11 mouse cellular contexts compared by ENCODE assay signal in the genomic region with DNA sequence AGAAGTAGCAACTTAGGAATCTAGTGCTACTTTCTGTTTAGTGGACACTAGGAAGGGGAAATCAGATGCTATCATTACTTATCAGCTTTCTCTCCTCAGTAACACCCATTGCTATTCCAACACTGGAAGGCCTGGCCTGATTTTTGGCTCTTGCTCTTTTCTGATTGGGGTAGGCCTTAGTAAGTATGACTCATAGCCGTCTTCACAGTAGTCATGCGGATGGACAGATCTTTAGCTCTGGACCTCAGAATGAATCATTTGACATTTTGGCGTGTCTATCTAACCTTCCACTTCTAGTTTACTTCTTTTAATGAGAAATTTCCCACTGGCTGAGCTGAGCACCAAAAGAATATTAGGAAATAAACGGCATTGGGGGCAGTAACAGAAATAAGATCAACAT.
"Had no signal": no experiment of that assay in that cellular context is flagged by ENCODE, and none has a peak within 500 bp of the region (broad histone marks: within the 10 kb centered on the region; RNA-seq: fewer than 3 reads in every experiment).

No protein-coding gene starts in this region.

- DNase-seq: lung, adult 18-20 months; lung, embryonic 14.5 days; lung, postnatal 10 days; lung, postnatal 4 days; midbrain, embryonic 14.5 days; retina, postnatal 1 day; right cerebral cortex, adult 18-20 months; right cerebral cortex, postnatal 14 days; thymus, adult 18-20 months; thymus, postnatal 14 days; thymus, postnatal 36 days had no signal
